8 mouse cellular contexts compared by ENCODE assay signal in the genomic region with DNA sequence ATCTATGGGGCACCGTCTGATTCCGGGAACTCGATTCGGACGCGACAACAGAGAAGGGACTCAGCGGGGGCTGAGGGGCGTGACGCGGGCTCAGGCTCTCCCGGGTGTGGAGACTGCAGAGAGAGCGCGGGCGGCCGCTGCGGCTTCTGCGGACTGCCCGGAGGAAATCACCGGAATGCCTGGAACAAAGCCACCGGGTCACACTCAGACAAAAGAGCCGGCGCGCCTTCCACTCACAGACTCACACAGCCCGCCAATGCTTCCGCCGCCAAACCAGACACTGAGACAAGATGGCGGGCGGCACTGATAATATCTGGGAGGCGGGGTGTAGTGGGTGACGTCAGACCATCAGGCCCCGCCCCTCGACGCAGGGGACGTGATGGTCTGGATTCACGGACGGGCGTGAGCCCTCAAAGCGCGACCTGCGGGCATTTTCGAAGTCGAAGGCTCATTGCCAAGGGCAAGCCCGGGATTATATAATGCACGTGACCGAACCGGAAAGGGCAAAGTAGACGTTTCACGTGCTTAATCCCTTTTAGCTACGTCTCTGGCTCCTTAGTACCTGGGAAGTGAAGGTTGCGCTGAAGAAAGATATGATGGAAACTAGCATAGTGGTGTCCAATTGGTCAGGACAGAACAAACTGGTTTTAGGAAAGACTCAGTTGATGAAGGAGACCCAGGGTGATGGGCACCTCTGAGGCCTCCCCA. TPM values are rescaled to one million over a fixed set of nuclear protein-coding genes. Genes with fewer than 3 reads are reported as not detected.
DNase-seq lines count a peak whose midpoint lies in the region; ATAC-seq and TF ChIP-seq lines count a peak whose summit lies in the region.

Wsb1 (minus strand) TSS at position 281 of the 708 bp plus-strand sequence.

- TF ChIP-seq CTCF in liver, embryonic 14.5 days (IDR thresholded peaks at IDR 0.05; ENCODE audit: low read depth): no peak
- TF ChIP-seq CTCF in stomach, postnatal 0 days (IDR thresholded peaks at IDR 0.05; ENCODE audit: low read depth): no peak

- peaks cover 31% of the 10 kb centered on the region for H3K4me1 ChIP-seq in forebrain, embryonic 10.5 days
- peaks cover 16% of the 10 kb centered on the region for H3K4me1 ChIP-seq in heart, embryonic 15.5 days (replicated peaks)
- H3K4me1 ChIP-seq in liver, embryonic 14.5 days (replicated peaks; ENCODE audit: control insufficient read depth in 2 of 2, insufficient read depth in 2 of 2, low read length in 1 of 2): peaks cover 21% of the 10 kb centered on the region in 2 experiments
- peaks cover 7% of the 10 kb centered on the region for H3K4me1 ChIP-seq in neural tube, embryonic 11.5 days (ENCODE audit: control insufficient read depth, insufficient read depth, low read length)
- H3K4me1 ChIP-seq in stomach, postnatal 0 days (replicated peaks; ENCODE audit: control insufficient read depth, insufficient read depth): no peaks in the 10 kb centered on the region

- ATAC-seq in CD4-positive, CD25-positive, alpha-beta regulatory T cell, adult 4 months: peak; percentile 87
- ATAC-seq in heart, embryonic 15.5 days (replicated peaks; ENCODE audit: insufficient number of reproducible peaks, insufficient read depth, low FRiP score, low read depth): peak; percentile 89
- ATAC-seq in liver, embryonic 14.5 days (ENCODE audit: insufficient read depth): peak; percentile 85
- ATAC-seq in neural tube, embryonic 11.5 days (ENCODE audit: insufficient read depth, low FRiP score, low TSS enrichment): peak; percentile 96
- ATAC-seq in stomach, postnatal 0 days (ENCODE audit: low FRiP score, low TSS enrichment): peak; percentile 95

- DNase-seq in c-Kit-negative CD71-positive TER-119-positive erythroid progenitor cells, embryonic 14.5 days (ENCODE audit: low read depth, low spot score): peak; percentile 85
- DNase-seq in forebrain, embryonic 10.5 days (ENCODE audit: extremely low spot score, low spot score): peak; percentile 95
- peak; percentile 95 for DNase-seq in kidney, postnatal 25 days
- peak; percentile 77 to 85 (median 77) for DNase-seq in liver, embryonic 14.5 days (ENCODE audit: low read depth in 3 of 3, low spot score in 3 of 3)
- peak; percentile 95 for DNase-seq in neural tube, embryonic 11.5 days (ENCODE audit: low spot score)
- DNase-seq in stomach, postnatal 0 days (ENCODE audit: low spot score): peak; percentile 93

- H3K4me2 ChIP-seq in heart, embryonic 15.5 days: peak within 1 kb of the TSS; percentile 80
- peak within 1 kb of the TSS; percentile 97 for H3K4me2 ChIP-seq in liver, embryonic 14.5 days (ENCODE audit: low read depth)
- peak within 1 kb of the TSS; percentile 90 for H3K4me2 ChIP-seq in neural tube, embryonic 11.5 days (ENCODE audit: low read depth)
- H3K4me2 ChIP-seq in stomach, postnatal 0 days (replicated peaks; ENCODE audit: low read depth): peak within 1 kb of the TSS; percentile 88

- peak within 1 kb of the TSS; percentile 95 for H3K27ac ChIP-seq in forebrain, embryonic 10.5 days
- H3K27ac ChIP-seq in heart, embryonic 15.5 days: peak within 1 kb of the TSS; percentile 97
- H3K27ac ChIP-seq in liver, embryonic 14.5 days: peak within 1 kb of the TSS; percentile 73
- peak within 1 kb of the TSS; percentile 97 for H3K27ac ChIP-seq in neural tube, embryonic 11.5 days (ENCODE audit: low read depth, low read length)
- peak within 1 kb of the TSS; percentile 97 for H3K27ac ChIP-seq in stomach, postnatal 0 days (replicated peaks)

- peaks cover 17% of the 10 kb centered on the region for H3K27me3 ChIP-seq in forebrain, embryonic 10.5 days (ENCODE audit: poor library complexity, severe bottlenecking)
- no peaks in the 10 kb centered on the region for H3K27me3 ChIP-seq in heart, embryonic 15.5 days
- H3K27me3 ChIP-seq in liver, embryonic 14.5 days (ENCODE audit: control insufficient read depth, insufficient read depth, low read length): no peaks in the 10 kb centered on the region
- H3K27me3 ChIP-seq in neural tube, embryonic 11.5 days (ENCODE audit: control insufficient read depth, insufficient read depth, low read length): no peaks in the 10 kb centered on the region
- no peaks in the 10 kb centered on the region for H3K27me3 ChIP-seq in stomach, postnatal 0 days (ENCODE audit: control insufficient read depth, insufficient read depth, low read length)

- H3K4me3 ChIP-seq in forebrain, embryonic 10.5 days: peak within 1 kb of the TSS; percentile 72
- H3K4me3 ChIP-seq in heart, embryonic 15.5 days: peak within 1 kb of the TSS; percentile 91
- H3K4me3 ChIP-seq in liver, embryonic 14.5 days (ENCODE audit: insufficient read depth in 1 of 2, low read depth in 2 of 2, low read length in 2 of 2): peak within 1 kb of the TSS; percentile 81 to 95
- H3K4me3 ChIP-seq in neural tube, embryonic 11.5 days (ENCODE audit: low read depth, low read length): peak within 1 kb of the TSS; percentile 97
- H3K4me3 ChIP-seq in stomach, postnatal 0 days (ENCODE audit: low read depth, low read length): peak within 1 kb of the TSS; percentile 95

- TF ChIP-seq EP300 in liver, embryonic 14.5 days (IDR thresholded peaks at IDR 0.05; ENCODE audit: low read depth): peak; percentile 30; the same call in 1 of the 2 replicates
- TF ChIP-seq EP300 in stomach, postnatal 0 days (optimal IDR thresholded peaks at IDR 0.05): no peak

- no peaks in the 10 kb centered on the region for H3K9me3 ChIP-seq in forebrain, embryonic 10.5 days
- no peaks in the 10 kb centered on the region for H3K9me3 ChIP-seq in heart, embryonic 15.5 days (replicated peaks)
- H3K9me3 ChIP-seq in liver, embryonic 14.5 days (ENCODE audit: control insufficient read depth, low read length): no peaks in the 10 kb centered on the region
- no peaks in the 10 kb centered on the region for H3K9me3 ChIP-seq in neural tube, embryonic 11.5 days (ENCODE audit: control insufficient read depth, low read length)
- no peaks in the 10 kb centered on the region for H3K9me3 ChIP-seq in stomach, postnatal 0 days (ENCODE audit: control insufficient read depth, low read length)

- peaks cover 28% of the 10 kb centered on the region for H3K36me3 ChIP-seq in forebrain, embryonic 10.5 days (replicated peaks)
- H3K36me3 ChIP-seq in heart, embryonic 15.5 days: peaks cover 8% of the 10 kb centered on the region
- peaks cover 13% of the 10 kb centered on the region for H3K36me3 ChIP-seq in liver, embryonic 14.5 days (replicated peaks; ENCODE audit: control insufficient read depth, insufficient read depth, low read depth)
- peaks cover 7% of the 10 kb centered on the region for H3K36me3 ChIP-seq in neural tube, embryonic 11.5 days (ENCODE audit: control insufficient read depth, insufficient read depth, low read length)
- no peaks in the 10 kb centered on the region for H3K36me3 ChIP-seq in stomach, postnatal 0 days (ENCODE audit: control insufficient read depth, insufficient read depth, low read length)

- peak within 1 kb of the TSS; percentile 87 for H3K9ac ChIP-seq in heart, embryonic 15.5 days
- H3K9ac ChIP-seq in liver, embryonic 14.5 days (replicated peaks): peak within 1 kb of the TSS; percentile 97
- peak within 1 kb of the TSS; percentile 98 for H3K9ac ChIP-seq in neural tube, embryonic 11.5 days (ENCODE audit: low read length)
- H3K9ac ChIP-seq in stomach, postnatal 0 days (ENCODE audit: low read length): peak within 1 kb of the TSS; percentile 94

- 2% methylated on average over 50 of the region's 50 CpGs for WGBS in forebrain, embryonic 10.5 days
- WGBS in heart, embryonic 15.5 days: 2% methylated on average over 50 of the region's 50 CpGs
- 2% methylated on average over 50 of the region's 50 CpGs for WGBS in liver, embryonic 14.5 days (ENCODE audit: insufficient replicate concordance)
- WGBS in neural tube, embryonic 11.5 days: 2% methylated on average over 50 of the region's 50 CpGs
- WGBS in stomach, postnatal 0 days: 2% methylated on average over 50 of the region's 50 CpGs

RNA-seq across cellular contexts. Expression of gene Wsb1, which starts in this region (rescaled TPM):
- polyA plus RNA-seq in CD4-positive, CD25-positive, alpha-beta regulatory T cell, adult 4 months (2017; shearing (Covaris generic)): 10 to 100 TPM; 79.7 to 89.4 TPM
- polyA plus RNA-seq in forebrain, embryonic 10.5 days (2016; fragmentation: Nextera tagmentation; extraction: Ambion mirVana): 256 and 266 TPM in 2 replicates
- polyA plus RNA-seq in heart, embryonic 15.5 days (2015; fragmentation: Nextera tagmentation; extraction: Ambion mirVana): 119 and 135 TPM in 2 replicates
- 21.7 and 29.4 TPM in 2 replicates for polyA plus RNA-seq in liver, embryonic 14.5 days (2012; rRNA removed)
- 30.2 and 31.5 TPM in 2 replicates for polyA plus RNA-seq in liver, embryonic 14.5 days (2014; fragmentation: Nextera tagmentation; extraction: Ambion mirVana)
- polyA plus RNA-seq in neural tube, embryonic 11.5 days (2014; fragmentation: Nextera tagmentation; extraction: Ambion mirVana): 448 and 486 TPM in 2 replicates
- polyA plus RNA-seq in stomach, postnatal 0 days (2015; fragmentation: Nextera tagmentation; extraction: Ambion mirVana): 53.6 and 56.6 TPM in 2 replicates

Comparison
In these comparisons a context has a peak if more than half of its experiments do, and no peak if none do; other contexts are left out.
1. Peak in every context shown above with its lines: DNase-seq, ATAC-seq, H3K4me3 ChIP-seq and H3K27ac ChIP-seq.